Mouse (Mus musculus): ENCODE data around the gene Chia1.

- no peak for TF ChIP-seq CTCF (IDR thresholded peaks at IDR 0.05; ENCODE audit: extremely low read depth, insufficient read length, insufficient replicate concordance, low read depth, low read length)
- no peak for TF ChIP-seq POLR2A (IDR thresholded peaks at IDR 0.05; ENCODE audit: low read depth, low read length)
Measured at GRCm38 (mm10) chr3:106167464-106167863, 54.4 kb downstream of the Chia1 start, which contains the start of gene Chil3.
